Mouse (Mus musculus): ENCODE results near the gene Erbin.

DNA sequence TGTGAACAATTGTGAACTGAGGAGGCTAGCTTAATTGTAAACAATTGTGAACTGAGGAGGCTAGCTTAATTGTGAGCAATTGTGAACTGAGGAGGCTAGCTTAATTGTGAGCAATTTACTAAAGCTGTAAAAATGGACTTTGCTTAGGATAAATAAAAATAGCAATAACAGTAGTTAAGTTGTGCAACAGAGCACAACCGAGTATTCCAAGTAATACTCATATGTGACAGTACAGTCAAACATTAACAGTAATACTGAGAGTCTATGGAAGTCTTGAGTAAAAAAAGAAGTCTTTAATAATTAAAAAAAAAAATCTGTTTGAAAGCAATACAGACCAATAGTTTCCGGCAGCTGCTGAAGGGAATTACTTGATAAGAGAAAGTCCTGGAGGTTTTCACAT, 61.3 kb downstream of the Erbin start:
- TF ChIP-seq CTCF (IDR thresholded peaks at IDR 0.05; ENCODE audit: extremely low read depth, insufficient read length, insufficient replicate concordance, low read depth, low read length) (no peak), POLR2A (IDR thresholded peaks at IDR 0.05; ENCODE audit: low read depth, low read length) (no peak)
